Mouse (Mus musculus): ENCODE data around the gene Tgif1.

- TF ChIP-seq POLR2A (IDR thresholded peaks at IDR 0.05; ENCODE audit: low read depth, low read length) (no peak; the same call in 1 of the 2 replicates), HCFC1 (IDR thresholded peaks at IDR 0.05; ENCODE audit: low read depth, low read length) (no peak; the same call in 1 of the 2 replicates), TCF12 (IDR thresholded peaks at IDR 0.05; ENCODE audit: low read depth, low read length) (no peak), NRF1 (IDR thresholded peaks at IDR 0.05; ENCODE audit: low read depth, low read length) (no peak)
Measured at GRCm38 (mm10) chr17:70848511-70849398, 4.6 kb downstream of the Tgif1 start.

Data from CH12.LX (cell line).